Mouse (Mus musculus): ENCODE data around the gene Wwox.

DNA sequence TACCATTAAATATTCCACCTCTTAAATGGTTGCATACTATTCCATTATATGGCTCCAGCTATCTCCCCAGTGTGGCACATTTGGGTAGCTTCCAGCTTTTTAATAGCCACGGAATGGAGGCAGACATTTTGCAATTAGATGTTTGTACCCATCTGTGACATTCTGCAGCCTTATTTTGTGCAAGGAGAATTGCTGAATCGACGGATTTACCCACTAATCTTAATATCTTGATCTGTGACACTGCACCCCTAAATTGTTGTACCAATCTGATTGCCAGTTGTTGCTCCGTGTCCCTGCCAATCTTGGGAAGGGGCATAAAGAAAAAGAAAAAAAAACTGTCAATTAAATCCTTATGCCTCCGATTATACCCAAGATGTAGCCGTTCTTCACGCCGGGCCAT is 15.8 kb downstream of the Wwox start:
- TF ChIP-seq TBP (IDR thresholded peaks at IDR 0.05; ENCODE audit: low read depth, low read length) (no peak), CTCF (IDR thresholded peaks at IDR 0.05 in 2 of 3, conservative IDR thresholded peaks at IDR 0.05 in 1 of 3; ENCODE audit: control insufficient read depth in 1 of 3, insufficient read depth in 1 of 3, low read depth in 2 of 3, low read length in 3 of 3, poor library complexity in 1 of 3, severe bottlenecking in 1 of 3) (no peak), POLR2A (IDR thresholded peaks at IDR 0.05; ENCODE audit: control insufficient read depth in 1 of 2, insufficient read depth in 1 of 2, low read depth in 1 of 2, low read length in 2 of 2, poor library complexity in 1 of 2) (no peak), ZC3H11A (IDR thresholded peaks at IDR 0.05; ENCODE audit: low read depth, low read length) (no peak), EP300 (IDR thresholded peaks at IDR 0.05; ENCODE audit: low read depth in 1 of 2, low read length in 2 of 2) (no peak), NELFE (IDR thresholded peaks at IDR 0.05; ENCODE audit: low read depth, low read length) (no peak), BHLHE40 (IDR thresholded peaks at IDR 0.05; ENCODE audit: borderline replicate concordance, low read depth, low read length) (no peak), E2F4 (IDR thresholded peaks at IDR 0.05; ENCODE audit: borderline replicate concordance, low read depth, low read length) (no peak), MAFK (IDR thresholded peaks at IDR 0.05; ENCODE audit: borderline replicate concordance, low read depth, low read length) (peak; percentile 64)
